Mouse (Mus musculus) bone marrow, adult 2 months (tissue): Measurements from ENCODE around the gene Cnpy2.

ENCODE experiments used
- CTCF ChIP-seq: fragments of 200-500 bp; IDR thresholded peaks from 2 replicates; pipeline ENCODE4 v1.5.1; 2011; ENCODE audit warnings: low read length, control low read depth; ENCODE audit not compliant: control insufficient read depth, insufficient read depth
- POLR2A ChIP-seq: fragments of 200-500 bp; IDR thresholded peaks from 2 replicates; pipeline ENCODE4 v1.6.1; 2011; ENCODE audit warnings: low read depth, mild to moderate bottlenecking, control low read depth, low read length, borderline replicate concordance; ENCODE audit not compliant: control insufficient read depth

DNA sequence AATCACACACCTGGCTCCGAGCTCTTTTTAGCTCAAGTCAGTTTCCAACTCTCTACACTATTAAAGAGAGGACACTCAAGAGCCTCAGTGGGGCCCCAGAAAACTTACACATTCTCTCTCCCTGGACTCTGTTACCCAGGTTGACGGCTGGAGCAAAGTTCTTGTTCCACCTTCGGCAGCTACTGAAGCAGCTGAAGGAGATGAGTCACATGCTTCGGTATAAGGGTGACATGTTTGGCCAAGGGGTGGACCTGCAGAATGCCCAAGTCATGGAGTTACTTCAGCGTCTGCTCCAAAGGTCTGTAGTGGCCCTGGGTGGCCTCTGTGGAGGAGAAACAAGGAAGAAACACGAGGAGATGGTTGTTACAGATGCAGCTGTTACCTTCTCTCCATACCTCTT lies 41.3 kb upstream of the Cnpy2 start:
- TF ChIP-seq CTCF = no peak
- TF ChIP-seq POLR2A = no peak
